Mouse (Mus musculus) limb, embryonic 14.5 days (tissue): ENCODE results near the gene Ugt1a8. TPM values are rescaled to one million over a fixed set of nuclear protein-coding genes. Genes with fewer than 3 reads are reported as not detected.

ENCODE experiments used
- ATAC-seq: fragments of 200-750 bp; cut with Nextera tagmentation; 2 replicates; pipeline ENCODE4 v1.8.0; 2017; ENCODE audit warnings: low read depth, moderate number of reproducible peaks, moderate TSS enrichment; ENCODE audit not compliant: low FRiP score
- DNase-seq: peaks from one replicate; pipeline ENCODE4 v3.0.0-alpha.2; 2015; ENCODE audit warnings: low spot score
- H3K27ac ChIP-seq: fragments of 300-500 bp; sonication (generic); replicated peaks from 2 replicates; pipeline ENCODE4 v1.5.1; 2014; ENCODE audit warnings: low read depth, mild to moderate bottlenecking, low read length, moderate library complexity, mixed read lengths
- H3K27me3 ChIP-seq: fragments of 300-500 bp; sonication (generic); 2 replicates; pipeline ENCODE4 v1.6.1; 2014; ENCODE audit warnings: low read length, mixed read lengths; ENCODE audit not compliant: control insufficient read depth, insufficient read depth
- H3K36me3 ChIP-seq: fragments of 300-500 bp; sonication (generic); 2 replicates; pipeline ENCODE4 v1.6.1; 2014; ENCODE audit warnings: mild to moderate bottlenecking, low read length, moderate library complexity, mixed read lengths; ENCODE audit not compliant: control insufficient read depth, insufficient read depth
- H3K4me1 ChIP-seq: fragments of 300-500 bp; sonication (generic); 2 replicates; pipeline ENCODE4 v1.6.1; 2014; ENCODE audit warnings: antibody characterized with exemption, low read length, mixed read lengths; ENCODE audit not compliant: control insufficient read depth, insufficient read depth
- H3K4me2 ChIP-seq: fragments of 300-500 bp; sonication (generic); replicated peaks from 2 replicates; pipeline ENCODE4 v1.6.1; 2014; ENCODE audit warnings: low read depth, mild to moderate bottlenecking, low read length, moderate library complexity; ENCODE audit not compliant: severe bottlenecking
- H3K4me3 ChIP-seq: fragments of 300-500 bp; sonication (generic); replicated peaks from 2 replicates; pipeline ENCODE4 v1.5.1; 2014; ENCODE audit warnings: low read length
- H3K9ac ChIP-seq: fragments of 300-500 bp; sonication (generic); 2 replicates; pipeline ENCODE4 v1.6.1; 2014; ENCODE audit warnings: mild to moderate bottlenecking, low read depth, low read length, moderate library complexity; ENCODE audit not compliant: severe bottlenecking
- H3K9me3 ChIP-seq: fragments of 300-500 bp; sonication (generic); 2 replicates; pipeline ENCODE4 v1.6.1; 2016; ENCODE audit warnings: low read length; ENCODE audit not compliant: control insufficient read depth
- POLR2A ChIP-seq: fragments of 200-500 bp; IDR thresholded peaks from 2 replicates; pipeline ENCODE4 v1.8.0; 2012; ENCODE audit warnings: inconsistent platforms, mild to moderate bottlenecking, moderate library complexity, borderline replicate concordance; ENCODE audit not compliant: insufficient read depth, insufficient read length; ENCODE audit errors: extremely low read depth
- WGBS: fragments of 180-500 bp; shearing (Covaris S2); extraction: QIAGEN DNeasy Blood & Tissue Kit; methylation state at CpG from one replicate; pipeline ENCODE4 v1.1.7; 2014; 5-methylcytosine and 5-hydroxymethylcytosine counted together
- polyA plus RNA-seq, 2 experiments: library from polyadenylated mRNA; depleted of rRNA in 1 of 2; stranded (reverse) in 1 of 2; unstranded in 1 of 2; fragments of >200 nt; fragmentation: Nextera tagmentation in 1 of 2; extraction: Ambion mirVana in 1 of 2; gene quantifications; 2 replicates each; pipeline versions ENCODE4 v1.2.1 to v1.2.3; 2012 to 2014

The Ugt1a8 gene
- polyA plus RNA-seq, 2 experiments: not detected

GRCm38 (mm10) chr1:88070495-88070894 lies 17.1 kb upstream of the Ugt1a8 start, which contains the start of gene Ugt1a9:
Gene Ugt1a9, plus strand, starts transcription at chr1:88070800.
- Histone ChIP-seq H3K4me2 (no peak within 1 kb of the TSS), H3K27me3 (no peaks in the 10 kb centered on the region), H3K4me3 (no peak within 1 kb of the TSS), H3K36me3 (no peaks in the 10 kb centered on the region), H3K9me3 (no peaks in the 10 kb centered on the region), H3K9ac (no peak within 1 kb of the TSS), H3K27ac (no peak within 1 kb of the TSS), H3K4me1 (no peaks in the 10 kb centered on the region)
- DNase-seq (no peak), ATAC-seq (no peak)
- 75% methylated on average over 2 of the region's 2 CpGs for WGBS
- TF ChIP-seq POLR2A: no peak

- no peak for ATAC-seq
- Histone ChIP-seq H3K36me3 (no peaks in the 10 kb centered on the region), H3K4me2 (no peak overlapping the region), H3K27ac (no peak overlapping the region), H3K9me3 (no peaks in the 10 kb centered on the region), H3K27me3 (no peaks in the 10 kb centered on the region), H3K4me3 (no peak overlapping the region), H3K4me1 (no peaks in the 10 kb centered on the region), H3K9ac (no peak overlapping the region)
- no peak for DNase-seq
- no peak for TF ChIP-seq POLR2A
- 78% methylated on average over 4 of the region's 4 CpGs for WGBS
These were observed 16.7 kb upstream of the Ugt1a8 start for GRCm38 (mm10) chr1:88070902-88071301.

GRCm38 (mm10) chr1:88074471-88074870 lies 13.1 kb upstream of the Ugt1a8 start:
- TF ChIP-seq POLR2A: no peak
- no peak overlapping the region for H3K9ac ChIP-seq
- H3K27me3 ChIP-seq: no peaks in the 10 kb centered on the region
- 86% methylated on average over 2 of the region's 2 CpGs for WGBS
- no peaks in the 10 kb centered on the region for H3K9me3 ChIP-seq
- ATAC-seq: no peak
- no peaks in the 10 kb centered on the region for H3K4me1 ChIP-seq
- H3K4me3 ChIP-seq: no peak overlapping the region
- no peak for DNase-seq
- no peak overlapping the region for H3K27ac ChIP-seq
- no peaks in the 10 kb centered on the region for H3K36me3 ChIP-seq
- no peak overlapping the region for H3K4me2 ChIP-seq

- Histone ChIP-seq H3K4me3 (no peak overlapping the region), H3K36me3 (no peaks in the 10 kb centered on the region), H3K9me3 (no peaks in the 10 kb centered on the region), H3K4me2 (no peak overlapping the region), H3K9ac (no peak overlapping the region), H3K27me3 (no peaks in the 10 kb centered on the region), H3K4me1 (no peaks in the 10 kb centered on the region), H3K27ac (no peak overlapping the region)
- no peak for ATAC-seq
- 92% methylated on average over 1 of the region's 1 CpGs for WGBS
- no peak for DNase-seq
- TF ChIP-seq POLR2A: no peak
These were observed 10.5 kb upstream of the Ugt1a8 start for GRCm38 (mm10) chr1:88077128-88077527.

GRCm38 (mm10) chr1:88081670-88082069 lies 5.9 kb upstream of the Ugt1a8 start:
- Histone ChIP-seq H3K9me3 (no peaks in the 10 kb centered on the region), H3K9ac (no peak overlapping the region), H3K4me2 (no peak overlapping the region), H3K4me3 (no peak overlapping the region), H3K27me3 (no peaks in the 10 kb centered on the region), H3K27ac (no peak overlapping the region), H3K36me3 (no peaks in the 10 kb centered on the region), H3K4me1 (no peaks in the 10 kb centered on the region)
- 85% methylated on average over 1 of the region's 1 CpGs for WGBS
- no peak for DNase-seq
- TF ChIP-seq POLR2A: no peak
- ATAC-seq: no peak

GRCm38 (mm10) chr1:88086125-88086524 lies 1.5 kb upstream of the Ugt1a8 start:
- Histone ChIP-seq H3K36me3 (no peaks in the 10 kb centered on the region), H3K27me3 (no peaks in the 10 kb centered on the region), H3K9ac (no peak overlapping the region), H3K4me2 (no peak overlapping the region), H3K4me1 (no peaks in the 10 kb centered on the region), H3K9me3 (no peaks in the 10 kb centered on the region), H3K4me3 (no peak overlapping the region), H3K27ac (no peak overlapping the region)
- WGBS: 72% methylated on average over 1 of the region's 1 CpGs
- ATAC-seq (no peak), DNase-seq (no peak)
- no peak for TF ChIP-seq POLR2A
